Mouse (Mus musculus): ENCODE measurements around the gene Gm10273. TPM values are rescaled to one million over a fixed set of nuclear protein-coding genes. Genes with fewer than 3 reads are reported as not detected.
"Not testable (repeated sequence)": the region's sequence is repeated elsewhere in the genome, so short reads cannot be mapped to it uniquely, and the experiment has no call there.

Gm10273 gene
- polyA plus RNA-seq (2016; fragmentation: Nextera tagmentation; extraction: Ambion mirVana) = 6.5 and 7.1 TPM in 2 replicates

GRCm38 (mm10) chr10:59395461-59395860, at the start of gene Gm10273:
TSS of gene Gm10273 (plus strand) at chr10:59395632.
- not testable (repeated sequence) for H3K9ac ChIP-seq; ATAC-seq (ENCODE audit: low FRiP score, low read depth); H3K9me3 ChIP-seq; H3K27ac ChIP-seq; H3K4me3 ChIP-seq; H3K4me2 ChIP-seq (replicated peaks); H3K36me3 ChIP-seq; H3K4me1 ChIP-seq; H3K27me3 ChIP-seq (replicated peaks)
- WGBS = 94% methylated on average over 12 of the region's 25 CpGs

GRCm38 (mm10) chr10:59346560-59346959, 48.9 kb upstream of the Gm10273 start:
- H3K9me3 ChIP-seq = no peaks in the 10 kb centered on the region
- H3K4me3 ChIP-seq = no peak overlapping the region
- ATAC-seq (ENCODE audit: low FRiP score, low read depth) = no peak
- 94% methylated on average over 2 of the region's 2 CpGs for WGBS
- H3K27me3 ChIP-seq (replicated peaks) = no peaks in the 10 kb centered on the region
- no peak overlapping the region for H3K9ac ChIP-seq
- H3K36me3 ChIP-seq = peaks cover 50% of the 10 kb centered on the region
- no peak overlapping the region for H3K4me2 ChIP-seq (replicated peaks)
- no peak overlapping the region for H3K27ac ChIP-seq
- H3K4me1 ChIP-seq = no peaks in the 10 kb centered on the region

- Histone ChIP-seq H3K4me1 (no peaks in the 10 kb centered on the region), H3K36me3 (peaks cover 57% of the 10 kb centered on the region)
- WGBS = 95% methylated on average over 9 of the region's 9 CpGs
Observed at GRCm38 (mm10) chr10:59348200-59348599, 47.2 kb upstream of the Gm10273 start.

GRCm38 (mm10) chr10:59349536-59349935, 45.9 kb upstream of the Gm10273 start:
- WGBS = 95% methylated on average over 2 of the region's 2 CpGs
- Histone ChIP-seq H3K27ac (no peak overlapping the region), H3K4me2 (replicated peaks) (no peak overlapping the region), H3K36me3 (peaks cover 56% of the 10 kb centered on the region), H3K9me3 (no peaks in the 10 kb centered on the region), H3K4me3 (no peak overlapping the region), H3K27me3 (replicated peaks) (no peaks in the 10 kb centered on the region), H3K4me1 (no peaks in the 10 kb centered on the region), H3K9ac (no peak overlapping the region)
- no peak for ATAC-seq (ENCODE audit: low FRiP score, low read depth)

More at GRCm38 (mm10) chr10:59348200-59348599, 47.2 kb upstream of the Gm10273 start:
- Histone ChIP-seq H3K4me3 (no peak overlapping the region), H3K4me2 (replicated peaks) (no peak overlapping the region), H3K9ac (no peak overlapping the region), H3K27ac (no peak overlapping the region), H3K9me3 (no peaks in the 10 kb centered on the region), H3K27me3 (replicated peaks) (no peaks in the 10 kb centered on the region)
- no peak for ATAC-seq (ENCODE audit: low FRiP score, low read depth)

- Histone ChIP-seq H3K4me3 (no peak overlapping the region), H3K27ac (no peak overlapping the region), H3K27me3 (replicated peaks) (no peaks in the 10 kb centered on the region), H3K9ac (no peak overlapping the region), H3K4me1 (no peaks in the 10 kb centered on the region), H3K9me3 (no peaks in the 10 kb centered on the region), H3K36me3 (peaks cover 50% of the 10 kb centered on the region), H3K4me2 (replicated peaks) (no peak overlapping the region)
- no peak for ATAC-seq (ENCODE audit: low FRiP score, low read depth)
- 40% methylated on average over 1 of the region's 1 CpGs for WGBS
Observed at GRCm38 (mm10) chr10:59353065-59353464, 42.4 kb upstream of the Gm10273 start.

GRCm38 (mm10) chr10:59354120-59354519, 41.3 kb upstream of the Gm10273 start:
- no peaks in the 10 kb centered on the region for H3K27me3 ChIP-seq (replicated peaks)
- no peaks in the 10 kb centered on the region for H3K4me1 ChIP-seq
- peaks cover 42% of the 10 kb centered on the region for H3K36me3 ChIP-seq
- H3K4me2 ChIP-seq (replicated peaks) = no peak overlapping the region
- no peak overlapping the region for H3K9ac ChIP-seq
- 68% methylated on average over 12 of the region's 12 CpGs for WGBS
- H3K4me3 ChIP-seq = no peak overlapping the region
- no peak for ATAC-seq (ENCODE audit: low FRiP score, low read depth)
- no peaks in the 10 kb centered on the region for H3K9me3 ChIP-seq
- no peak overlapping the region for H3K27ac ChIP-seq

- Histone ChIP-seq H3K36me3 (peaks cover 41% of the 10 kb centered on the region), H3K9ac (no peak overlapping the region), H3K27ac (no peak overlapping the region), H3K4me1 (no peaks in the 10 kb centered on the region), H3K4me3 (no peak overlapping the region), H3K4me2 (replicated peaks) (no peak overlapping the region), H3K9me3 (no peaks in the 10 kb centered on the region), H3K27me3 (replicated peaks) (no peaks in the 10 kb centered on the region)
- WGBS = 39% methylated on average over 8 of the region's 8 CpGs
- no peak for ATAC-seq (ENCODE audit: low FRiP score, low read depth)
Observed at GRCm38 (mm10) chr10:59355020-59355419, 40.4 kb upstream of the Gm10273 start.

- no peak for ATAC-seq (ENCODE audit: low FRiP score, low read depth)
- H3K36me3 ChIP-seq = peaks cover 45% of the 10 kb centered on the region
- no peak overlapping the region for H3K9ac ChIP-seq
- no peak overlapping the region for H3K4me3 ChIP-seq
- H3K4me2 ChIP-seq (replicated peaks) = no peak overlapping the region
- H3K27me3 ChIP-seq (replicated peaks) = no peaks in the 10 kb centered on the region
- WGBS = 91% methylated on average over 4 of the region's 4 CpGs
- no peak overlapping the region for H3K27ac ChIP-seq
- H3K4me1 ChIP-seq = no peaks in the 10 kb centered on the region
- no peaks in the 10 kb centered on the region for H3K9me3 ChIP-seq
Observed at GRCm38 (mm10) chr10:59358744-59359143, 36.7 kb upstream of the Gm10273 start.

- H3K27ac ChIP-seq = no peak overlapping the region
- H3K9ac ChIP-seq = no peak overlapping the region
- ATAC-seq (ENCODE audit: low FRiP score, low read depth) = no peak
- no peaks in the 10 kb centered on the region for H3K4me1 ChIP-seq
- peaks cover 68% of the 10 kb centered on the region for H3K36me3 ChIP-seq
- H3K27me3 ChIP-seq (replicated peaks) = no peaks in the 10 kb centered on the region
- H3K9me3 ChIP-seq = no peaks in the 10 kb centered on the region
- no peak overlapping the region for H3K4me3 ChIP-seq
- WGBS = 97% methylated on average over 2 of the region's 2 CpGs
- H3K4me2 ChIP-seq (replicated peaks) = no peak overlapping the region
Observed at GRCm38 (mm10) chr10:59363208-59363607, 32.2 kb upstream of the Gm10273 start.

GRCm38 (mm10) chr10:59364551-59364950, 30.9 kb upstream of the Gm10273 start:
- Histone ChIP-seq H3K27me3 (replicated peaks) (no peaks in the 10 kb centered on the region), H3K36me3 (peaks cover 80% of the 10 kb centered on the region)
- WGBS = 91% methylated on average over 3 of the region's 3 CpGs

GRCm38 (mm10) chr10:59365804-59366589, 29.4 kb upstream of the Gm10273 start:
- no peak for ATAC-seq (ENCODE audit: low FRiP score, low read depth)
- no peak overlapping the region for H3K27ac ChIP-seq
- H3K4me3 ChIP-seq = no peak overlapping the region
- no peaks in the 10 kb centered on the region for H3K4me1 ChIP-seq
- H3K9ac ChIP-seq = no peak overlapping the region
- peaks cover 88% of the 10 kb centered on the region for H3K36me3 ChIP-seq
- H3K27me3 ChIP-seq (replicated peaks) = no peaks in the 10 kb centered on the region
- WGBS = 81% methylated on average over 5 of the region's 5 CpGs
- H3K9me3 ChIP-seq = no peaks in the 10 kb centered on the region
- no peak overlapping the region for H3K4me2 ChIP-seq (replicated peaks)

More at GRCm38 (mm10) chr10:59364551-59364950, 30.9 kb upstream of the Gm10273 start:
- no peak for ATAC-seq (ENCODE audit: low FRiP score, low read depth)
- Histone ChIP-seq H3K9me3 (no peaks in the 10 kb centered on the region), H3K27ac (no peak overlapping the region), H3K4me2 (replicated peaks) (no peak overlapping the region), H3K4me3 (no peak overlapping the region), H3K4me1 (no peaks in the 10 kb centered on the region), H3K9ac (no peak overlapping the region)

- H3K4me2 ChIP-seq (replicated peaks) = no peak overlapping the region
- no peaks in the 10 kb centered on the region for H3K27me3 ChIP-seq (replicated peaks)
- H3K4me1 ChIP-seq = no peaks in the 10 kb centered on the region
- H3K9ac ChIP-seq = no peak overlapping the region
- H3K36me3 ChIP-seq = peaks cover 86% of the 10 kb centered on the region
- no peak for ATAC-seq (ENCODE audit: low FRiP score, low read depth)
- H3K4me3 ChIP-seq = no peak overlapping the region
- H3K27ac ChIP-seq = no peak overlapping the region
- H3K9me3 ChIP-seq = no peaks in the 10 kb centered on the region
- WGBS = 95% methylated on average over 4 of the region's 4 CpGs
Observed at GRCm38 (mm10) chr10:59366746-59367145, 28.7 kb upstream of the Gm10273 start.

GRCm38 (mm10) chr10:59367206-59367605, 28.2 kb upstream of the Gm10273 start:
- ATAC-seq (ENCODE audit: low FRiP score, low read depth) = no peak
- Histone ChIP-seq H3K27ac (no peak overlapping the region), H3K9ac (no peak overlapping the region), H3K4me1 (no peaks in the 10 kb centered on the region), H3K4me2 (replicated peaks) (no peak overlapping the region), H3K9me3 (no peaks in the 10 kb centered on the region), H3K4me3 (no peak overlapping the region), H3K27me3 (replicated peaks) (no peaks in the 10 kb centered on the region), H3K36me3 (peaks cover 85% of the 10 kb centered on the region)
- whole genome bisulfite sequencing = 94% methylated on average over 4 of the region's 4 CpGs

Data from neural tube, embryonic 12.5 days (tissue).